Mouse (Mus musculus) colon, adult 2 months (tissue): ENCODE data around the gene Clk1. TPM values are rescaled to one million over a fixed set of nuclear protein-coding genes. Genes with fewer than 3 reads are reported as not detected.

Experiments
- polyA plus RNA-seq: library from polyadenylated mRNA; depleted of rRNA; stranded (reverse); fragments of >200 nt; gene quantifications from 2 replicates; pipeline ENCODE4 v1.2.3, GENCODE M21; 2012; rRNA removed

The Clk1 gene
- polyA plus RNA-seq, result 20.4 and 24.4 TPM in 2 replicates

DNA sequence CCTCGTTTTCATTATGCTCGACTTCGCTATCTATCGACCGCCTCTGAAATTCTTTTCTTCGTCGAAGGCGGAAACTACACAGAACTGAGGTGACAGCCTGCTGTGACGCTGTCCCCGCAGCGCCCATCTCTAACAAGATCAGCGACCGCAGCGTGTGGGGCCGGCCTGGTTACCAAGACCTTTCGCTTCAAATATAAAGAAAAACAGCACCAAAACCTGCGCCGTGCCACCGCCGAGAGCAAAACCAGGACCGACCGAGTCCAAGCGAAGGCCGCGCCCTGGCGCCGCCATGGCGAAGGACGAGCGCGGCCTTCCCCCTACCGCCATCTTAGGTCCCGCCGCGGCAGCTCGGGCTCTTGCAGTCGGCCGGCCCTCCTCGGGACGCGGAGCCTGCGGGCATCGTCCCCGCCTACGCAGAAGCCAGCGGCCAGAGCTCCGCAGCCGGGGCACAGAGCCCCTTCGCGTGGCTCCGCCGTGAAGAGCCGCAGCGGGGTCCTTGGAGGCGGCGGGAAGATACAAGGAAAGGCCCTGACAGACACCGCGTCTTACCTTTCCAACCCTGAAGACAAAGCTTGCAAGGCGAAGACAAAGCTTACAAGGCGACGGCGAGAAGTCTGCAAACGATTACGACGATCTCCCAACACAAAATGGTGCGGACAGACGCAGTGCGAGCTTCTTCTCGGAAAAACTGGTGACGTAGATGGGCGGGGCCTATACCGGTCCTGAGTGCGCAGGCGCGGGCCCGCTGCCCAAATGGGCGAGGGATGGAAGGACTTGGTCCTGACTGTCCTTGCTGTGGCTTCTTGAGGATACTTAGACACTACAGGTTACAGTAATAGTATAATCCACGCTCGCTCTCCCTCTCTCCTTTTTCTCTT is at the start of gene Clk1:
TSS of gene Clk1 (minus strand) at position 696 of the 878 bp plus-strand sequence.

GRCm38 (mm10) chr1:58445143-58445722 is 21.4 kb upstream of the Clk1 start, which contains the start of the genes Nif3l1 and Ppil3:
Gene Nif3l1 (plus strand): TSS chr1:58445151.
Gene Ppil3 (minus strand): TSS chr1:58445486.

GRCm38 (mm10) chr1:58392652-58393283 is 31.1 kb downstream of the Clk1 start, which contains the start of gene Bzw1:
Gene Bzw1 (plus strand): TSS chr1:58392898.

Other genes starting within 250 kb of the Clk1 start
- gene Aox4, start 213.7 kb downstream of the Clk1 start, polyA plus RNA-seq, result not detected in 2 replicates
- 0.03 TPM in 1 of 2 replicates, not detected in the other for gene Aox2, start 145.7 kb downstream of the Clk1 start, polyA plus RNA-seq
- gene Bzw1, start 31.2 kb downstream of the Clk1 start, polyA plus RNA-seq, result 14.2 and 18.8 TPM in 2 replicates
- gene Nif3l1, start 21.1 kb upstream of the Clk1 start, polyA plus RNA-seq, result 11.3 and 14.0 TPM in 2 replicates
- 6.5 and 9.0 TPM in 2 replicates for gene Ppil3, start 21.4 kb upstream of the Clk1 start, polyA plus RNA-seq
- gene Orc2, start 81.0 kb upstream of the Clk1 start, polyA plus RNA-seq, result 9.3 and 9.4 TPM in 2 replicates
- 0.49 and 0.59 TPM in 2 replicates for gene Fam126b, start 162.3 kb upstream of the Clk1 start, polyA plus RNA-seq
- 22.3 and 23.0 TPM in 2 replicates for gene Ndufb3, start 162.3 kb upstream of the Clk1 start, polyA plus RNA-seq